Mouse (Mus musculus) cerebellum, postnatal 10 days (tissue): Measurements from ENCODE around the gene Chmp1a.
"Not testable (repeated sequence)": the region's sequence is repeated elsewhere in the genome, so short reads cannot be mapped to it uniquely, and the experiment has no call there.

Experiments used
- DNase-seq, 2 experiments: peaks; one replicate each; pipeline ENCODE4 v3.0.0; 2021; ENCODE audit warnings: mixed read lengths in 2 of 2

Gene Chmp1a

DNA sequence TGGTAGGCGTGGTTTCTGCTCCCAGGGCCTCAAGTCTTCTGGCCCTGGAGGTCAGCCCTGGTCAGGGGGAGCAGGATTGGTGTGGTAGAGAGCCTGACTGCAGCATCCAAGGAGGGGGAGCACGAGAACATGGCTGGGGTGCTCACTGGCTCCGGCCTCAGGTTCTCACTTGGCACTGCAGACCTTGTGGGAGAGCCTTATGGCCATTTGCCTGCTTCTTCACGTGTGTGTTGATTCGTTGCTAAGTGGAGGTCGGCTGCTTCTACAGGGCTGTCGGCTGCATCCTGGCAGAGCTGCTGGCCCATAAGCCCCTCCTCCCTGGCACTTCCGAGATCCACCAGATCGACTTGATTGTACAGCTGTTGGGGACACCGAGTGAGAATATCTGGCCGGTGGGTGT lies 17.8 kb upstream of the Chmp1a start:
- DNase-seq, result peak; percentile 60 to 61

DNA sequence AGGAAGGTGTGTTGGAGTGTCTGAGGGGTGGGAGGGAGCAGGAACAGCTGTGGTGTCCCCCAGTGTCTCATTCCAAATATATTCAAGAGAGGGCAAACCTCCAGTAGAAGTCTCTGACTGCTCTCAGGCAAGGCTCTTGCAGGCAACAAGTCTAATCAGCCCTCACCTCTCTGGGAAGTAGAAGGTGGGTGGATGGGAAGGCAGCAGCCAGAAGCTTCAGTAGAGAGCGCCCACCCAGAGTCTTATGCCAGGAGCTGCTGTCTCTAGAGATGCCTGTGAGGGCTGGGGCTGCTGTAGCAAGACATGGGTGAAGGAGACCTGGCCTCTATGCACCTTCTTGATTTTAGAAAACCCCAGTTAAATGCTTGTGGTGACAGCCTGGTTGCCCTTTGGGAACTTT lies 15.9 kb upstream of the Chmp1a start:
- no peak for DNase-seq

DNA sequence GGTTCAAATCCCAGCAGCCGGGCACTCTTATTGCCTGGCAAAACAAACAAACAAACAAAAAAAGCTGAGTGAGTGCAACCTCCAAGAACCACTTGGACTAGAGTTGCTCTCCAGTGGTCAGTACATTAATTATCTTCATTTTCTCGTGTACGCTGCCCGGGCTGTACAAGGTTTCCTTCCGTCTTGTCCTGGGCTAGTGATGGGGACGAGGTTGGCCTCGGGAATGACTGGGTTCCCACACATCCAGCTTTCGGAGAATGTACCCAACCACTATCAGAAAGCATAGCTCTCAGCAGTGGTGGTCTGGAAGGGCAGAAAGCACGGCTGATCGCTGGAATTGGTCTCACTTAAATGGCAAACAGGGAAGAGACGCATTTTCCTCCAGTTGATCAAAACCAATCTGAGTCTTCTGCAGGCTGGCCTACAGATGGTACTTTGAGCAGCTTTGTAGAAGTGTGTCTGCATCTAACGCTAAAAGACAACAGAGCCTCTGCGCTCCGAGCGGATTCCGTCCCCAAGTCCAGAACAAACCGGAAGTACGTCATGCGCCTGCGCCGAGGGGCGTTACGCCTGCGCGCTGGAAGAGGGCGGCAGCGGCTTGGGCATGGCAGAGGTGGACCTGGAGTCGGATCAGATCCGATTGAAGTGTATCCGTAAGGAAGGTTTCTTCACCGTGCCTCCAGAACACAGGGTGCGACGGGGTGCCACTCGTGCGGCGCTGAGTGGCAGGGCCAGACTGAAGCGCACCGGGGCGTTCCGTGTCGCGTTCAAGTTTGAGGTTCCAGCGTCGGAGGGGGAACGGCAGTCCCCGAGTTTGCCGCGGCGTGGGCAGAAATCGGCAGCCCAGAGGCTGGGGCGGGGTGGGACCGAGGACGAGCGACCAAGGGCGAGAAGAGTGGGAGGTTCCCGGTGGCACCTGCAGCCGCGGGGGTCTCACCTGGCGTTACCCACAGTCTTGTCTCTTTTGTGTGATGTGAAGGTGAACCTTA lies 12.0 kb upstream of the Chmp1a start, which contains the start of gene Cdk10:
Gene Cdk10 (plus strand): TSS at position 565 of the 989 bp plus-strand sequence.
- peak; percentile 96 for DNase-seq

DNA sequence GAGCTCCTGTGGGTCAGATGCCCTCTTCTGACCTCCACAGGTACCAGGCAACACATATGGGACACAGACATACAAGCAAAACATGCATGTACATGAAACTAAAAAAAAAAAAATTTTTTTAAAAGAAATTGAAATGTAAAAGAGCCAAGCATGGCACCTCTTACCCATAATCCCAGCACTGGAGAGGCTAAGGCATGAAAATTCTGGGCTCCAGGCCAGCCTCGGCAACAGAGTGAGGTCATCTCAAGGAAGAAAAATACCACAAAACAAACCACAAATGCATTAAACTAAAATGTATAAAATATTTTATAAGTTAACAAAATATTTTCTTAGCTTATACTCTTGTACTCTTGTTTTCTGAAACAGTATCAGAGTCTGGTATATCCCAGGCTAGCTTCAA lies 8.4 kb upstream of the Chmp1a start:
- DNase-seq, result no peak

DNA sequence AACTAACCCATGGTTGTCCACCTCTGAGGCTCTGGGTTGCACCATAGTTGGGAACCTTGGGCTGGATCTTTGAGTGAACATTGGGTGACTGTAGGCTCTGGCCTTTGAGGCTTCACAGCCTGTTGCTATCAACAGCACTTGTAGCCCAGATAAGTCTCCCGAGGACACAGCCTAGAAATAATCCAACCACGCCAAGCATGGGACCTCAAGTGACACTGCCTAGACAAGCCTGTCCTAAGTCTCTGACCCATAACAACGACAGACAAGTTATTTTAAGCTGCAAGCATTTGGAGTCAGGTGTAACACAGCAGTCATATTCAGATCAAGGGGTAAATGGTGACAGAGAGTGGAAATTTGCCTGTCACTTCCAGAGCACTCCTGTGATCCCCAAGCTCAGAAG lies 2.9 kb upstream of the Chmp1a start:
- no peak for DNase-seq

DNA sequence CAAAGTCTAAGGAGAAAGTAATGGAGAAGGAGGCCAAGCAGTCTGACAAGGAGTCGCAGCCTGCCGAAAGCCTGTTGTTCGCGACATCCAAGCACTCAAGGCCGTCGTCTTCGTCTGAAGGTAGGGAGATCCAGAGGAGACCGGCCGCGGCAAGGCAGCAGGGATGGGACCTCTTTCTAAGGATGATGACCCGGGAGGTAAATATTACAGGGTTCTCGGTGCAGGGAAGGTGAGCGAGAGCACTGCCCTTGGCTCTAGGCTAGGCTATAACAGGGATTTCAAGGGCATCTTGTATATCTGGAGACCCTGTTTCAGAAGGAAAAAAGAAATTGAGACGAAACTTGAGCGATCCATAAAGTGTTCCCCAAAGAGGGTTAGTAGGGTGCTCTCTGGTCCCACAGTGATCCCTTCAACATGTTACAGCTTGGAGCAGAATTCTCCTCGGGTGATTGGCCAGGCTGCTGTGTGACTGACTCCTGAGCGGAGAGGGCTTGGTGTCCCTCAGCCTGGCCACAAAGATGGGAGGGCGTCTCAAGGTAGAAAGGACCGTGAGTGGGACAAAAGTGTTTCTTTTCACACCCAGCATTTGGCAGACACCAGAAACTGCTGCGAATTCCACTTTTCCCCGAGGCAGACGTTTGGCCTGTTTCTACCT lies 682 bp upstream of the Chmp1a start:
- DNase-seq, result no peak

DNA sequence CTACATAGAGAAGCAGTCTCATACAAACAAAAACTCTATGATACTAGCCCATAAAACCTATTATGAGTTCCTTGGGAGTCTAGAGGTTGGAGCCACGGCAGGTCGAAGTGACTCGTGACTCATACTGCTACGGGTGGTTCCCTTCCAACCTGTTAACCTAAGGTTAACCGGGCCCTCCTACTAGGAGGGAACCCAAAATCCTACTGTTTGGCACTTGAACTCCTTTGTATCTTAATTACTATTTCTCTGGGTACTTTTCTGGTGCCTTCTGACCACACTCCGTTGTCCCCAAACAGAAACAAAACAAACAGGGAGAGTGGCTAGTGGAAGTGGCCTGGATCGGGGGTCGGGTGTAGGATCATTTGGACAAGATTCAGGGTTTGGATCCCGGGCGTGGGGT lies 687 bp downstream of the Chmp1a start:
- no peak for DNase-seq

DNA sequence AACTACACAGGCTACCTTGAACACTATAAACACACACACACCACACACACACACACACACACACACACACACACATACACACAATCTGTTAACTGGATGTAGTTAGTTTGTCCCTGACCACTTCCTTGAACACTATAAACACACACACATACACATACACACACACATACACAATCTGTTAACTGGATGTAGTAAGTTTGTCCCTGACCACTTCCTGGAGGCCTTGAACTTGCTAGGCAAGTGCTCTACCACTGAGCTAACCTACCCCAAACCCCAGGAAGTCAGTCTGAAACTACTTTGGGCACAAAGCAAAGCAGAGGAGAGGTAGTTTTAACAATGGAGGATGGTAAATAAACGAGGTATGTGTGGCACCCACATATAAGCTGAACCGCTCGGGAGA lies 9.0 kb downstream of the Chmp1a start:
- DNase-seq, result no peak

DNA sequence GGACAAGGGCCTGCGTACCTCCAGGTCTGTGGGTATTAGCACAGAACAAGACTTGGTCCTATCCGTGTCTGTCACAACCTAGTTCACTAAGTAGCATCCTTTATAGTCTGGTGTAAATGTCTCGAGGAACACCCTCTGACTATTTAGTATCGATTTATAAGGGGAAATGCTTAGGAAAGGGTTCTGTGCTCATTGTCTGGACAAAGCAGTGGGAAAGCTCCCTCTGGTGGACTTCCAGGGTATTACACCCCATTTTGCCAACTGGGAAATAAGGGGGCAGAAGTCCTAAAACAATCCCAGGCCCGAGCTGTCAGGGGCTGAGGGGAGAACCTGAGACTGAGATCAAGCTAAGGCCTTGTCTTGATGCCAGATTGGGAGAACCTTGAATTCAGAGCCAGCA lies 10.3 kb downstream of the Chmp1a start:
- peak; percentile 90 to 94 for DNase-seq

DNA sequence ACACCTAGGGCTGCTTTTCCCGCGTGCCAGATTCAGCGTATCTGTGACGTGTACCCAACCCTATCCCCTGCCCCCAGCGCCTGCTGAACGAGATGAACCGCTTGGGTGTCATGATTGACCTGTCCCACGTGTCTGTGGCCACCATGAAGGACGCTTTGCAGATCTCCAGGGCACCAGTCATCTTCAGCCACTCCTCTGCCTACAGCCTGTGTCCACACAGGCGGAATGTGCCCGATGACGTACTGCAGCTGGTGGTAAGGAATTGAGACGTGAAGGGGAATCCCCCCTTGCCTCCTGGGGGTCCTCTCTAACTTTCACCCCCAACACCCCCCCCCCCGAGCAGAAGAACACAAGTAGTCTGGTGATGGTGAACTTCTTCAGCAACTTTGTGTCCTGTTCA lies 12.7 kb downstream of the Chmp1a start:
- no peak for DNase-seq

DNA sequence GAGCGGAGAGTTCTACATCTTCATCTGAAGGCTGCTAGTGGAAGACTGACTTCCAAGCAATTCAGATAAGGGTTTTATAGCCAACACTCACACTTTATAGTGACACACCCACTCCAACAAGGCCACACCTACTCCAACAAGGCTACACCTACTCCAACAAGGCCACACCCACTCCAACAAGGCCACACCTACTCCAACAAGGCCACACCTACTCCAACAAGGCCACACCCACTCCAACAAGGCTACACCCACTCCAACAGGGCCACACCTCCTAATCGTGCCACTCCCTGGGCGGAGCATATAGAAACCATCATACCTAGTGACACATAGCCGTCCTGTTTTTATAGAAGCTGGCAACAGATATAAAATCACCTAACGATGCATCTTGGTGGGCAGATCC lies 15.5 kb downstream of the Chmp1a start:
- DNase-seq, result not testable (repeated sequence)

DNA sequence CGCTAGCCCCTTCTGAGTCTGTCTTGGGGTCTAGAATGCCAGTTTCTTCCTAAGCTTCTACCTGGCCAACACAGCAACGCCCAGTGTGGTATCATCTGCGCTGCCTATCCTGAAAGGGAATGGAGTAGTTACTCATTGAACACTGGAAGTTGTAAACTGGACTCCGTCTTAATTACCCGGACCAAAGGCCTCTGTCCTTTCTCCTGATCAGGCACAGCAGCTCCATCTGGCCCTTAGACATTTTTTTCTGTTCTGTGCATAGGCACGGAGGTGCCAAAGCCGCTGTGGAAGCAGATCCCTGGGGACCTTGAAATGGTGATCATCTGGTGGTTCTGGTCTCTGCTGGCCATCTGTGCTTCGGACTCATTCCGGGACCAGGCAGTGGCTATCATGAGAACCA lies 18.8 kb downstream of the Chmp1a start:
- no peak for DNase-seq

DNA sequence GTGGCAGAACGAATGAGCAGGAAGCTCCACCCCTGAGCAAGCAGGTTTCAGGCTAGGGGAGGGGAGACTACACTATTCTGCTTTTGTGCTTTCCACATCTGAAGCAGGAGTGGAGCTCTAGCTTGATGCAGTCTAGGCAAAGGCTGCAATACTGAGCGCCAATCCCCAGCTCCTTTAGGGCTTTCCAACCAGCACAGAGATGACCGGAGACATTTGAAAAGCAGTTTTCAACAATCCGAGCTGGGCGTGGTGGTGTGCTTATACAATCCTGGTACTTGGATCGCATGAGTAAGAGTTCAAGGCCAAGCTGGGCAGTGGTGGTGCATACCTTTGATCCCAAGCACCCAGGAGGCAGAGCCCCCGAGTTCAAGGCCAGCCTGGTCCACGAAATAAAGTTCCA lies 20.7 kb downstream of the Chmp1a start:
- DNase-seq, result no peak

DNA sequence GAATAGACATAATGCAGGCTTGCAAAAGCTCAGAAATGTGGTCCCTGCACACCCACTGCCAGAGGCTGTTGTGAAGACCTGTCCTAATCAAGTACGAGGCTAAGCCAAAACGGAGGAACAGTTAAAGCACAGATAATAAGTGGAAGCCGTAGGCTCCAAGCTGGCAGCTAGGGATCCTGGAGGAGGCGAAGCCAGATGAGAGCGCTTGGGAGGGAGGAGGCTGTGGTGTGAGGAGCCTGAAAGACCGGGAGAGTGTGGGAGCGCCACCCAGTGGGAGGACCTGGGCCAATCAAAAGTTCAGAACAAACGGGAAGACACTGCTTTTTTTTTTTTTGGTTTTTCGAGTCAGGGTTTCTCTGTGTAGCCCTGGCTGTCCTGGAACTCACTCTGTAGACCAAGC lies 21.9 kb downstream of the Chmp1a start:
- peak; percentile 82 to 83 for DNase-seq

DNA sequence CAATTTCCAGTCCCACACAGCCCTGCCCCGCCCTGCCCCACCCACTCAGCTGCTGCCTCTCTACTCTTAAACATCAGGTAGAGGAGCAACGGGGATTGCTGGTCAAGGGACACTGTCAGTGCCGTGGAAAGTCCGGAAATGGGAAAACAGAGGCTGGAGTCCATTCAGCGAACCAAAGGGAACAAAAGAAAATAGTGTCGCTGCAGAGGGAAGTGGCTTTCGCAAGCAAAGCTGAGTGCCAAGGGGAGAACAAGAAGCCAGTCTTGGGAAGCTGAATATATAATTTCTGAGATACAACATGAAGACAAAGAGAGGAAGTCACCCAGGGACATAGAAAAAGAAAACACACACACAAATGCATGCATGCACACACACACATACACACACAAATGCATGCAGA lies 23.7 kb downstream of the Chmp1a start:
- DNase-seq, result no peak

DNA sequence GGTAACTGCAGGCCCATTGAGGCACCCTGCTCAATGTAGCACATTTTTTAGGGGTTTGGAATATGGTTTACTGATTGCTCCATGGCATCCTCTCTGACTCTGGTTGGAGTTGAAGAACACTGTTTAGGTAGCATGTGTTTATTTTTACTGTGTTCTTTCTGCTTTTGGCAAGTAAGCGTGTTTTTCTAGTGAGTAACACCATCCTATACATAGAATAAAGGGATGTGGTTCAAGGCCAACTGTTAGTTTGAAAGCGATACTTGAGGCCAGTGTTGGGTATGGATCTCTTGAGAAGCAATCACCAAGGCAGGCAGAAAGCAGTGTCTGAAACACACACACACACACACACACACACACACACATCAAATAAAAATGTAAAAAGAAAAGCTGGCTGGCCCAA lies 24.6 kb downstream of the Chmp1a start:
- no peak for DNase-seq

DNA sequence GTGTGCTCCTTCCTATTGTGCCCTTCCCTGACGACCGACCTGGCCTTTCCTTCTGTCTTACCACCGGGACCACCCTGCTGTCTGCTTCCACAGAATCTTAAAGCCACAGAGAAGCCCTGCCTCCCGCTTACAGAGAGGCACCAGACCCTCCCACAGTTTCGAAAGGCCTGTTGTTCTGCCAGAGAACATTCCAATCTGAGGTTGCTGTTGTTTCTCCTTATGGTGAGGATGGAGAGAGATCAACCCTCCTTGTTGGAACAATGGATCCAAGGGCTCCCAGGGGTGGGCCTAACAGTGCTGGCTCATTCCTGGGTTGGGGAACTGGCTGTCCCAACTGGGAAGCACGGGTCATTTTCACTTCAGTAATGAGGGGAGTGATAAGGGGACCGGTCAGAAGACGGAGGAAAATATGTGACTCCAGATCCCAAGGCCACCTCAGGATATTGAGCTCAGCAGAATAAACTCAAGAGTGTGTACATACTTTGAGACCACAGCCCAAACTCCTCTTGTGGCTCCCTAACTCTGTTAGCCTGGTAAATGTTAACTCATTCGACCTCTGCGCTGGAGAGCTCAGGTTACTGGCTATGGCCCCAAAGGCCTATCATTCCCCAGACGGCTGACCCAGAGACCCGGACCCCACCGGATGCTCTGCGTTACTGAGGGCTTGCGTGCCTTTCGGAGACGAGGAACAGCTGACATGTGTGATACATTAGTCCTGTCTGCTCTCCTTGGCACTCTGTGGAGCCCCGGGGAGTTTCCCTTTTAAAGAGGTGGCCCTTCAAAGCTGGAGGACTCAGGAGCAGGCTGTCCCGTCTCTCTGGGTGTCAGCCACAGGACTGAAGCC lies 26.8 kb downstream of the Chmp1a start, which contains the start of gene Dpep1:
Gene Dpep1 (plus strand): TSS at position 677 of the 844 bp plus-strand sequence.
- no peak for DNase-seq

DNA sequence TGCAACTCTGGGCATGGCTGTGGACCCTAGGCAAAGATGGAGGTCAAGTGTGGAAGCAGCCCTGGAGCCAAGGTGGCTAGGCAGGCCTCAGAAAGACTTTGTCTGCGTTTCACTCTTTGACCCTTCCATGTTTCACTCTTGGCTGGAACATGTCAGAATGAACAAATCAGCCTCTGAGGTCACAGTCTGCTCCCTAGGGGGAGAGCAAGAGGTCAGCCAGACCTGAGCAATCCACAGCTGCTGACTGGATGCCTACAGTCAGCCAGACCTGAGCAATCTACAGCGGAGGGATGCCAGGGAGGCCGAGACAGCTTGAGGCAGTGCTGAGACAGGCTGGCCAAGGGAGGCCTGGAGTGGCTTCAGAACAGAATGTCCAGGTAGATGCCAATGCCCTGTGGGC lies 31.2 kb downstream of the Chmp1a start:
- DNase-seq, result no peak

DNA sequence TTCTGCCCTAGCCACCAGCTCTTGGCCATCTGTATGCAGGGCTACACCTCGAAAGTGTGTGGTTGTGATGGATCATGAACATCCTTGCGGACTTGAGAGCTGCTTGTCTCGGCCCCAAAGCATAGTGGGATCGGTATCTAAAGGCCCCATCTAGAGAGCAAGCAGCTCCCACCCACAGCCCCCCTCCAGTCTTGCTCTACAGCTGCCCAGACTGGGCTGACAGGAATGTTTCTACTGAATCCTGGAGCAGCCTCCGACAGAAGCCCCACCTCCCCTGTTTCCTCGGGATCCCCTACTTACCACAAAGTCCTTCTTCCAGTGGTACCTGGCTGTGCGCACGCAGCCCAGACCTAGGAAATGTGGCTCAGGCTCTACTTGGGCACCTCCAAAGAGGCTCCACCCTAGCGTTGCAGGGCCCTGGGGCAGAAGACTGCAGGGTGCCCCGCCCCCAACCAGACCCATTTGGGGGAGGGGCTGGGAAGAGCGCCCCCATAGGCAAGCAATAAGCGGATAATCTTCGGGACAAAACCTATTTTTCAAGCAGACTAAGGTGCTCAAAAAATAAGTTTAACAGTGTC lies 54.6 kb downstream of the Chmp1a start, which contains the start of gene Sult5a1:
Gene Sult5a1 (minus strand): TSS at position 428 of the 578 bp plus-strand sequence.
- peak in 1 of 2 experiments; percentile 12 for DNase-seq

DNA sequence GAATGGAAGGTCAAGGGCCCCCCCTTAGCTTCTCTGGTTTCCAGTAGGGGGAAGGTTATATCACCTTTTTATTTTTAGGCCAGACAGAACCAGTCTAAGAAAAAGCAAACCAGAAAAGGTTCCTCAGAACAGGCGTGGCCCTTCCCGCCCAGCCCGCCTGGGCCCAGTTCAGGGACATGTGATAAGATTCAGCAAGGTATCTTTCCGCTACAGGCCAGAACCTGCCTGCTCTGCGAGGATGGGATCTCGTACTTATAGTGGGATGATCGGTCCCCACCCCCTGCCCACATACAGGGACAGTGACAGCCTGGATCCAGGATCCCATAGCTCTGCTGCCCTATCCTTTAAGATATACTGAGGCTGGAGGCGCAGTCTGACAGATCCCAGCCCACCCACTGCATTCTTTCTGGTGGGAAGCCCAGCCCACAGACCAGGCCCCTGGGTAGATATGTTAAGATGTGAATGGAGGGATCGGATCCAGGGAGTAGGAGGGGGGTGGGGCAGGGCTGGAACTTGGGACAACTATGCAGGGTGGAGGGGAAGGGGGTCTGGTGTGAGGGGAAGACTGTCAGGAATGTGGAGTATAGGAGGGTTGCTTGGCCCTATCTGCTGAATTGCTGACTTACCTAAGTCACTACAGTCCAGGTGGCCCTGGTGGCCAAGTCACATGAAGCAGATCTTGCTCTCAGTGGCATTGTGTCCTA lies 56.3 kb downstream of the Chmp1a start:
- no peak for DNase-seq

DNA sequence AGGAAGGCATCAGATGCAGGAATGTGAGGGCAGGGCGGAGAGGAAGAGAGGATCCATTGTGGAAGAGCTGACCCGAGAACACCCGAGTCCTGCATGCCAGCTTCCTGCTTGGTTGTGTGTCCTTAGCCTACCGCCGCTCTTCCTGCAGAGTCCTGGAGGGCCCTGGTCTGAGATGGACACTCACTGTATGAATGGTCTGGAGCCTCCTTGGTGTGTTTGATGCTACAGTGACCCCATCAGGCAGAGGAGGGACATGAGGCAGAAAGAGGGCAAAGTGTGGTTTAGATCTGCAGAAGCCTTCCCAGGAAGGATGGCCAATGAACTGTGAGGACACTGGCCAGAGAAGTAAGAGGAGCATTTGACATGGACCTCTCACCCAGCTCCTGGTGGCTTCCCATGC lies 57.4 kb downstream of the Chmp1a start:
- peak; percentile 60 for DNase-seq
